Mouse (Mus musculus) spleen, postnatal 36 days (tissue): ENCODE measurements around the gene Gpr4.

Source experiments
- DNase-seq, 2 experiments: peaks; one replicate each; pipeline ENCODE4 v3.0.0; 2022; ENCODE audit warnings: low spot score in 2 of 2, mixed read lengths in 1 of 2

Gene Gpr4

GRCm38 (mm10) chr7:19227883-19228792 lies 15.8 kb downstream of the Gpr4 start, which contains the start of gene Opa3:
Opa3 (plus strand) TSS chr7:19228334.
- DNase-seq = peak; percentile 99

DNA sequence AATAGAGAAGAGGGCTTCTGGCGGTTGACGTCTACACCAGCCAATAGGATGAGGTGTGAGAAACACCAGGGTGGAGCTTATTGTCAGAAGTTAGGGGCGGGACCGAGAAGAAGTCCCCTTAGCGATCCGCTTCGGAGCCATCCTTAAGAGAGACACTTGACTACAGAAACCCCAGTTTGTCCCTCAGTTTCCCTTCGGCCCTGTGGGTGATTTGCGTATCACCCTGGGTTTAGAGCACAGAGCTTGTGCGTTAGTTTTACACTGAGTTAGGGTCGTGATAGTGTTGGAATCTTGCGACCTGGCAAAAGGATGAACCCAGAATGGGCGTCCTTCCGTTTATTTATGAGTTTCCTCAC lies 16.4 kb downstream of the Gpr4 start:
- no peak for DNase-seq

DNA sequence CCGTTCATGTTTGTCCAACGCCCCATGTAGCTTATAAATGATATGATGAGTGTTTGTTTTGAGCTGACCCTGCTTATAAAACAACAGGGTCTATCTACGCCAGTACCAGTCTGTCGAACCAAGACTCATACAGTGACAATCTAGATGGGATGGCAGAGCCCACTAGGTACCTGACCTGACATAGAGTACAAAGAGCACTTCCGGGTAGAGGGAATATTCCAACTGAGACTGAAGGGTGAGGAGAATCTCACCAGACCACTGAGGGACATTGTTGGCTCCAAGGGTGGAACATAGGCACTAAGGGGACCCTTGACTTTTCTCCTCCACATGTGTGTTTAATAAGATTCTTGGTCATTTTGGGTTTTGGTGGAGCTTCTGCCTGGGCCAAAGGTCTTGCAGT lies 17.1 kb downstream of the Gpr4 start:
- DNase-seq = no peak

- no peak for DNase-seq
These were observed 17.8 kb downstream of the Gpr4 start for GRCm38 (mm10) chr7:19230041-19230580.

GRCm38 (mm10) chr7:19230899-19231298 lies 18.6 kb downstream of the Gpr4 start:
- DNase-seq = no peak

DNA sequence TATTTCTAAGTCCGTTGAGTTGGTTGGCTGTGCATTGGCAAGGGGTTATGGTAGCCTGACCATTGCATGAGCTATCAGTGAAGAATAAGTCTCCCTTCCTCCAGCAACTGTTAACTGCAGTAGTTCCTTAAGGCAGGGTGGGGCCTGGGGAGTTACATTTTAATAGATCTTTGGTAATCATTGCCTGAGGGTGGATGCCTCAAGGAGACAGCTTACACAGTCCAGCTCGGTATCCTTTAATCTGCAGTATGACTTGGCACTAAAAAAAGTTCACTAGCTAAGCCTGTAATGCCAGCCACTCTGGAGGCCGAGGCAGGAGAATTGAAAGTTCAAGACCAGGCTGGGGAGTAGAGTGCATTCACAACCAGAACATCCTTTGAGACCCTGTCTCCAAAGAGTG lies 19.5 kb downstream of the Gpr4 start:
- DNase-seq = no peak

- no peak for DNase-seq
These were observed 22.3 kb downstream of the Gpr4 start for GRCm38 (mm10) chr7:19234652-19235051.

- no peak for DNase-seq
These were observed 22.8 kb downstream of the Gpr4 start for GRCm38 (mm10) chr7:19235092-19235671.

DNA sequence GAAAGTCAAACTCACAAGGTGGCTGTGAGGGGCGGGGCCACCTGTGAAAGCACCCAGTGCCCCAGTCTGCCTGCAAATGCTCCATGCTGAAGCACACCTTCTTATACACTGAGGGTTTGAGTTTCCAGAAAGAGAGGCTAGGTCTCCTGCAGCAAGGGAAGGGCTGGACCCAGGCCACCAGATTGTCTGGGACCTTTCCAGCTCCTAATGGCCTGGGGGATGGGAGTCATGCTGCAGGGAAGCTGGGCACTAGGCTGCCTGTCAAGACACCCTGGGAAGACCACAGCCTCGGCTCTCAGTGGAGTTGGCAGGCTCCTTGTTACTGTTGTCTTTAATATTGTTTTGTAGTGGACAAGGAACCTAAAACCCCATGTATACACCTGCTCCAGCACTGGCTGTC lies 24.1 kb downstream of the Gpr4 start:
- no peak for DNase-seq

DNA sequence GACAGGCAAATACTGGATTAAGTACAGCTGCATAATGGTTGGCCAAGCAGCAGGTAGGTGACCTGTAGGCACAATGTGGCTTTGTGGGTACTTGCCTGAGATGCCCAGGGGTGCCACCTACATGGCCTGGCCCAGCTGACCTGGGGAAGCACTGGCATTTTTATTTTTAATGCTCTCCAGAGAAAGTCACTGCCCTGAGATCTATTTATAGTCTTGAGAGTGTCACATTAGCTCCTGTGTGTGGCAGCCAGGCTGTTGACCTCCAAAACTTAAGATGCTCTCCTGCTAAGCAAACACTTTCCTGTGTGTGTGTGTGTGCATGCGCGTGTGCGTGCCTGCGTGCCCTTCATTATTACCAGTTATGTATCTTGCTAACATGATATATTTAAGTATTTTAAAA lies 26.0 kb downstream of the Gpr4 start:
- no peak for DNase-seq

DNA sequence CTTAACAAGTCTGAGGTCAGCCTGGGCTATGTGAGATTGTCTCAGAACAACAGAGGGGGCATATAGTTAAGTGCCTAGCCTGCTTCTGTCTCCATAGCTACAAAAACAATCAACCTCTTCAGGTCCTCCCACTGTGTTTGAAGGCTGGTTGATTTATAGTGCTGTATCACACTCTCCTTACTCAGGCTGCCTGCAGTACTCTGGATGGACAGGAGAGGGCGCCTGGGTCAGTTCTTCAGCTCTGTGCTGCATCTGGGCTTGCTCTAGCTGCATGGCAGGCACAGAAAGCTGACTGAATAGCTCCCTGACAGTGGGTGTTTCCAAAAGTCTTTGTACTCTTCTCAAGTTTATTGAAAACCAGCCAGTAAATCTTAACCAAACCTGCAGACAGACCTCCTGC lies 27.1 kb downstream of the Gpr4 start:
- DNase-seq = peak; percentile 78 to 85

GRCm38 (mm10) chr7:19239986-19240385 lies 27.6 kb downstream of the Gpr4 start:
- no peak for DNase-seq

- DNase-seq = no peak
These were observed 28.6 kb downstream of the Gpr4 start for GRCm38 (mm10) chr7:19240905-19241463.

- DNase-seq = no peak
These were observed 29.7 kb downstream of the Gpr4 start for GRCm38 (mm10) chr7:19242005-19242404.

- DNase-seq = no peak
These were observed 31.5 kb downstream of the Gpr4 start for GRCm38 (mm10) chr7:19243858-19244257.

GRCm38 (mm10) chr7:19245083-19245482 lies 32.7 kb downstream of the Gpr4 start:
- no peak for DNase-seq

- no peak for DNase-seq
These were observed 34.5 kb downstream of the Gpr4 start for GRCm38 (mm10) chr7:19246855-19247254.

DNA sequence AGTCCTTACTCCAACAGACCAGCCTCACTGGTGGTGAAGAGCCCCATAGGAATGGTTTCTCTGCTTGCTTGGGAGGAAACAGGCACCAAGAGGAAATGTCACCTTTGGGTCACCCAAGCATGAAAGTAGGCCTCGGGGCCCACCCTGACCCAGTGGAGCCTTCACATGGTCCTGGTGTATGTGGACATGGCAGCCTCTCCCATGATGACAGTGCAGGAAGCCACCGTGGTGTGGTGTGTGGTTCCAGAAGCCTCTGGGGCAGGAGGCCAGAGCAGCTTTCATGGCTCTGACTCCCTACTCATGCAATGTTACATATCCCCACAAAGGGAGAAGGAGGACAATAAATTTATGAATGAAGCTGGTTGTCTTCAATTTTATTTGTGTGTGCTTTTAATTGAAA lies 35.2 kb downstream of the Gpr4 start:
- no peak for DNase-seq

GRCm38 (mm10) chr7:19252078-19252477 lies 39.7 kb downstream of the Gpr4 start:
- DNase-seq = no peak

- no peak for DNase-seq
These were observed 41.1 kb downstream of the Gpr4 start for GRCm38 (mm10) chr7:19253437-19253836.

- no peak for DNase-seq
These were observed 43.1 kb downstream of the Gpr4 start for GRCm38 (mm10) chr7:19255395-19255794.

GRCm38 (mm10) chr7:19256567-19256966 lies 44.2 kb downstream of the Gpr4 start:
- DNase-seq = no peak
